Mouse (Mus musculus) thymus, postnatal 36 days (tissue): ENCODE results near the gene Ccdc182.

Source experiments
- DNase-seq, 2 experiments: peaks; one replicate each; pipeline ENCODE4 v3.0.0; 2022; ENCODE audit warnings: mixed read lengths in 2 of 2

Gene Ccdc182

DNA sequence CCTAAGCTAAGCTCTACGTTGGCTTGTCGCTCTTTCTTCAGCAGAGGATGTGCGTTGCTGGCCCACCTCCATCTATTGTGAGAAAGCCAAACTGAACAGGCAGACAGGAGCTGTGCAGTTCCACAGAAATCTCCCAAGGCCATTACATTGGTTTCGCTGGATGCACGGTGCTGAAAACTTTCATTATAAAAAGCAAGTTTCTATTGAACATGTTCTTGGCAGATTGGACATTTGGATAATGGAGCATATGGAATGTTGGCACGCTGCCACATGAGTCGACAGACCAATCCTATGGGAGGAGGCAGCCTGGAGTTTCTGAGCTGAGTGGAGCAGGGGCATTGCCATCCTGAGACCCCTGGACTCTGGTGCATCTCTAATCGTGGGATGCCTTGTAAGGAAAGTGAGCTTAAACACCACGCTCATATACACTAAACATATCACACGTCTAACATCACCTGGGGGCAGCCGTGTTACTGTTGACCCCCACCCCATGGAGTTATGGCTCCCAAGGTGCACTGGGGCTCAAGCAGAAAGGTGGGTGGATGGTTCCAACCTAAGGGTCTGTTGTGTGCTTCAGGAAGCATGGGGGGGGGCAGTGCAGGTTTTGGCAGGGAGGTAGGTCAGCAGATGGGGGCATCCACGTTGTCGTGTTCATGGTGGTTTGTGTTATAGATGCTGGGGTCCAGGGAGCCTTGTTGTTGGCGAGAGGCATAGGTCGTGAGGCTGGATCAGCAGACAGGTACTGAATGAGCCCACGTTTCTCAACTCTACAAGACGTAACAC is 35.1 kb downstream of the Ccdc182 start:
- no peak for DNase-seq

GRCm38 (mm10) chr11:88330799-88331198 is 36.9 kb downstream of the Ccdc182 start:
- DNase-seq, result no peak

DNA sequence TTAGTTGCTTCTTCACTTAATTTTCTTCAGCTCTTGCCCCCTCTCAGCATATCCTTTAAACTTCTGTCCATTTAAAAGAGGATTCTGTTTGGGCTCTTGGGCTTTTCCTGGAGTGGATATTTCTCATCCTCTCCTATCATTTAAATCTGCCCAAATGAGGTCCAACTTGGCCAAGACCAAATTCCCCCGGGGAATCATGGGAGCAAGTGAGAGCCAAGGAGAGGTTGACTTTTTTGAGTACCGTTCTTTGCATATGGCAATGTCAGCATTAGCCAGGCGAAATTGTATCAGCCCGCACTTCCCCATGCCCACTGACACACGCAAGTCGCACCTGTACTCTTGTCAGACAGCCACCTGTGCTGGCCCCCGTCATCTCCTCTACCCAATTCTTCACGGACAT is 37.9 kb downstream of the Ccdc182 start:
- DNase-seq, result no peak

GRCm38 (mm10) chr11:88332309-88332934 is 38.6 kb downstream of the Ccdc182 start:
- no peak for DNase-seq

- no peak for DNase-seq
These were observed 41.0 kb downstream of the Ccdc182 start for GRCm38 (mm10) chr11:88334893-88335292.

GRCm38 (mm10) chr11:88337926-88338325 is 44.1 kb downstream of the Ccdc182 start:
- no peak for DNase-seq
